Mouse (Mus musculus) kidney, postnatal 0 days (tissue): Measurements from ENCODE around the gene Pakap. TPM values are rescaled to one million over a fixed set of nuclear protein-coding genes. Genes with fewer than 3 reads are reported as not detected.

Experiments
- ATAC-seq: fragments of 200-750 bp; cut with Nextera tagmentation; replicated peaks from 2 replicates; pipeline ENCODE4 v1.8.0; 2017; ENCODE audit warnings: low read depth, moderate number of reproducible peaks, moderate TSS enrichment, moderate library complexity; ENCODE audit not compliant: low FRiP score
- DNase-seq: peaks from one replicate; pipeline ENCODE4 v3.0.0-alpha.2; 2016; ENCODE audit warnings: low spot score
- H3K27ac ChIP-seq: fragments of 300-500 bp; sonication (generic); 2 replicates; pipeline ENCODE4 v1.5.1; 2014; ENCODE audit warnings: mild to moderate bottlenecking
- H3K27me3 ChIP-seq: fragments of 300-500 bp; sonication (generic); 2 replicates; pipeline ENCODE4 v1.6.1; 2014; ENCODE audit warnings: low read length, mixed read lengths; ENCODE audit not compliant: insufficient read depth
- H3K36me3 ChIP-seq: fragments of 300-500 bp; sonication (generic); 2 replicates; pipeline ENCODE4 v1.6.1; 2014; ENCODE audit warnings: low read length, mixed read lengths; ENCODE audit not compliant: insufficient read depth
- H3K4me1 ChIP-seq: fragments of 300-500 bp; sonication (generic); replicated peaks from 2 replicates; pipeline ENCODE4 v1.6.1; 2014; ENCODE audit warnings: antibody characterized with exemption, low read length, mixed read lengths; ENCODE audit not compliant: insufficient read depth
- H3K4me2 ChIP-seq: fragments of 300-500 bp; sonication (generic); 2 replicates; pipeline ENCODE4 v1.6.1; 2014; ENCODE audit warnings: mild to moderate bottlenecking, low read length, moderate library complexity, mixed read lengths
- H3K4me3 ChIP-seq: fragments of 300-500 bp; sonication (generic); replicated peaks from 2 replicates; pipeline ENCODE4 v1.5.1; 2014; ENCODE audit warnings: low read depth, low read length
- H3K9ac ChIP-seq: fragments of 300-500 bp; sonication (generic); 2 replicates; pipeline ENCODE4 v1.6.1; 2014; ENCODE audit warnings: low read depth, low read length
- H3K9me3 ChIP-seq: fragments of 300-500 bp; sonication (generic); replicated peaks from 2 replicates; pipeline ENCODE4 v1.6.1; 2016; ENCODE audit warnings: low read length, inconsistent platforms, mixed read lengths
- CTCF ChIP-seq: IDR thresholded peaks from 2 replicates; pipeline ENCODE4 v1.5.1; 2016; ENCODE audit warnings: antibody characterized with exemption, low read depth, mild to moderate bottlenecking, moderate library complexity
- WGBS: fragments of 180-500 bp; shearing (Covaris S2); extraction: QIAGEN DNeasy Blood & Tissue Kit; methylation state at CpG from one replicate; pipeline ENCODE4 v1.1.7; 2014; 5-methylcytosine and 5-hydroxymethylcytosine counted together
- polyA plus RNA-seq: library from polyadenylated mRNA; unstranded; fragments of >200 nt; fragmentation: Nextera tagmentation; extraction: Ambion mirVana; gene quantifications from 2 replicates; pipeline ENCODE4 v1.2.1, GENCODE M21; 2015

Pakap gene
- polyA plus RNA-seq, 1 experiment from 2014 or later: 11.5 TPM

DNA sequence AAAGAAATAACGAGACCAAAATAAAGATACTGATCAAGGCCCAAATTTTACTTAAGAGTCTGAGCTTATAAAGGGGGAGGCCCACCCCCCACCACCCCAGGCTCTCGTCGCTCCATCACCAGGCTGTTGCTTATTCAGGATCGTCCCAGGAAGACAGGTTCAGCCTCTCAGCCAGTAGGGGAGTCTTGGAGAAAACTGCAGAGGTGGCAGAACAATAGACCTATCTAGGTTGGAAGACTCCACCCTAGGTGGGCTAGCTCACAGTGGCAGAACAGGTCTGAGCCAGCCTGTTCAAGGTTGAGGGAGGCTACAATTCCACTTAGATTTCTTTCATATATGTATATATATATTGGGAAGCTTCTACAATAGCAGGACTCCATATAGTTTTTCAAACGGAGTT, 366.2 kb downstream of the Pakap start:
- 78% methylated on average over 5 of the region's 5 CpGs for WGBS
- no peaks in the 10 kb centered on the region for H3K4me1 ChIP-seq
- no peak overlapping the region for H3K4me3 ChIP-seq
- no peak for TF ChIP-seq CTCF
- H3K36me3 ChIP-seq: no peaks in the 10 kb centered on the region
- no peak overlapping the region for H3K9ac ChIP-seq
- no peak overlapping the region for H3K4me2 ChIP-seq
- DNase-seq (no peak), ATAC-seq (no peak)
- H3K9me3 ChIP-seq: 0 out of 2 replicates have a peak, but pooled peaks cover 3% of the 10 kb centered on the region
- no peak overlapping the region for H3K27ac ChIP-seq
- H3K27me3 ChIP-seq: no peaks in the 10 kb centered on the region

GRCm38 (mm10) chr4:57937292-57937691, 369.3 kb downstream of the Pakap start:
- DNase-seq: no peak
- ATAC-seq: no peak
- no peak for TF ChIP-seq CTCF

DNA sequence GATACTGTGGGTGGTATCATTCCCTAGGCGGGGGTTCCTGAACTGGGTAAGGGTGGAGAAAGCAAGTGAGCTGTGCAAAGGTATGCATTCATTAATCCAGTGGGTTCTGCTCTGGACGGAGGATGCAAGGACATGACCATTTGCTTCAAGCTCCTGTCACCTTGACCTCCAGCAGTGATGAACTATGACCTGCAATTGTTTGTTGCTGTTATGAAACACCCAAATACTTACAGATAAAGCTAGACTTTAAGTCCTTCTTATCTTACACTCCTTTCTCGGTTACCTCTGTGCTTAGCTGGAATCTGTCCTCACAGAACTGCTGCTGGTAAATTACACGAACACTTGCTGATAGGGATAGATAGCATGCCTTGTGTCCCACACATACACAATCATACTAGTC, 372.7 kb downstream of the Pakap start:
- WGBS: 88% methylated on average over 4 of the region's 4 CpGs
- no peak for ATAC-seq

More at GRCm38 (mm10) chr4:57937292-57937691, 369.3 kb downstream of the Pakap start:
- no peak overlapping the region for H3K4me2 ChIP-seq
- 84% methylated on average over 6 of the region's 6 CpGs for WGBS
- no peak overlapping the region for H3K4me3 ChIP-seq
- no peaks in the 10 kb centered on the region for H3K4me1 ChIP-seq
- no peak overlapping the region for H3K27ac ChIP-seq
- no peak overlapping the region for H3K9ac ChIP-seq
- no peaks in the 10 kb centered on the region for H3K27me3 ChIP-seq
- H3K9me3 ChIP-seq: 0 out of 2 replicates have a peak, but pooled peaks cover 3% of the 10 kb centered on the region
- H3K36me3 ChIP-seq: no peaks in the 10 kb centered on the region

GRCm38 (mm10) chr4:57942892-57943291, 374.9 kb downstream of the Pakap start:
- Histone ChIP-seq H3K9me3 (no peaks in the 10 kb centered on the region), H3K27ac (no peak overlapping the region), H3K27me3 (no peaks in the 10 kb centered on the region), H3K4me1 (peaks cover 7% of the 10 kb centered on the region; the same call in 1 of the 2 replicates), H3K4me2 (no peak overlapping the region), H3K36me3 (peaks cover 16% of the 10 kb centered on the region; the same call in 1 of the 2 replicates), H3K4me3 (no peak overlapping the region), H3K9ac (no peak overlapping the region)
- WGBS: 95% methylated on average over 2 of the region's 2 CpGs
- TF ChIP-seq CTCF: no peak
- DNase-seq (no peak), ATAC-seq (no peak)

More for the DNA sequence above, 372.7 kb downstream of the Pakap start:
- no peak overlapping the region for H3K9ac ChIP-seq
- TF ChIP-seq CTCF: no peak
- no peak overlapping the region for H3K27ac ChIP-seq
- no peak for DNase-seq
- no peaks in the 10 kb centered on the region for H3K9me3 ChIP-seq
- no peaks in the 10 kb centered on the region for H3K4me1 ChIP-seq
- H3K36me3 ChIP-seq: peaks cover 12% of the 10 kb centered on the region; the same call in 1 of the 2 replicates
- no peaks in the 10 kb centered on the region for H3K27me3 ChIP-seq
- H3K4me2 ChIP-seq: no peak overlapping the region
- no peak overlapping the region for H3K4me3 ChIP-seq

Other genes with a start within 250 kb of the Pakap start
- gene Palm2, start 133.9 kb upstream of the Pakap start, polyA plus RNA-seq: 0.54 and 1.0 TPM in 2 replicates
- gene Akap2, start 149.5 kb downstream of the Pakap start, polyA plus RNA-seq: 20.5 and 24.7 TPM in 2 replicates